Mouse (Mus musculus): ENCODE data around the gene Adamts7. TPM values are rescaled to one million over a fixed set of nuclear protein-coding genes. Genes with fewer than 3 reads are reported as not detected.

The Adamts7 gene
- polyA plus RNA-seq, 1 experiment, result 1.6 TPM

DNA sequence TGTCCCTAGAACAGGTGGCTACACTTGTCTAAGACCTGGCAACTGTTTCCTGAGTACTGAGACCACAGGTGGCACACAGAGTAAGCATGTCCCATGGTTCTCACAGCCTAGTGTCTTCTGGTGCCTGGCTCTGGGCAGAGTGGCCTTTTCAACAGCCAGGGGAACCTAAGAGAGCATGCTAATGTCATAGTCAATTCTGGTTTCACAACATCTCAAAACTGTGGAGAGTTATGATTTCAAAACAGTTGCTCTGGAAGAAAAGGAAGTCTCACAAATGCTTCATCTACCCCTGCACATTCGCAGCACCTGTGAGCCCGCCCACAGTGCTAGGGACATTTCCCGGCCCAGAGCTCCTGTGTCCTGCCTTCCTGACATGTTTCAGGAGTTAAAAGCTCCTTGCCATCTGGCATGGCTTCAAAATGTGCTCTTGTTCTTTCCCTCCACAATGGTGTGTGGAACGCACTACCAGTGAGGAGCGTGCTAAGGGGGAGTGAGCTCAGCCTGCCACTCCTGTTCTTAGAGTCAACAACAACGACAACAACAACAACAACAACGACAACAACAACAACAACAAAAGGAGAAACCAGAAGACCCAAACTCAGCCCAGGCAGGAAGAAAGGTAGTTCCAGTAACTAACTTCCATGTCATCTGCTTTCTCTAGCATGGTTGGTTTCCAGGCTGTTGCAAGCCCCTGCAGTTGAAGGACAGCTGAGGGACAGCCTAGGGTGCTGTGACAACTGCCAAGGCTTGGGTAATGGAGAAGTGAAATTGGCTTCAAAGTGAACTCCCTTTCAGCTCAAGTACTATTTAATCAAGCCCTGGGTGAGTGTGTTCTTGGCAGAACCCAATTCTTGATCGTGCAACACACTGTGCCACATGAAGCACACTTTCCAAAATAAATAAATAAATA lies 70.2 kb downstream of the Adamts7 start:
- DNase-seq (ENCODE audit: extremely low spot score in 1 of 2, low spot score in 1 of 2), result no peak

DNA sequence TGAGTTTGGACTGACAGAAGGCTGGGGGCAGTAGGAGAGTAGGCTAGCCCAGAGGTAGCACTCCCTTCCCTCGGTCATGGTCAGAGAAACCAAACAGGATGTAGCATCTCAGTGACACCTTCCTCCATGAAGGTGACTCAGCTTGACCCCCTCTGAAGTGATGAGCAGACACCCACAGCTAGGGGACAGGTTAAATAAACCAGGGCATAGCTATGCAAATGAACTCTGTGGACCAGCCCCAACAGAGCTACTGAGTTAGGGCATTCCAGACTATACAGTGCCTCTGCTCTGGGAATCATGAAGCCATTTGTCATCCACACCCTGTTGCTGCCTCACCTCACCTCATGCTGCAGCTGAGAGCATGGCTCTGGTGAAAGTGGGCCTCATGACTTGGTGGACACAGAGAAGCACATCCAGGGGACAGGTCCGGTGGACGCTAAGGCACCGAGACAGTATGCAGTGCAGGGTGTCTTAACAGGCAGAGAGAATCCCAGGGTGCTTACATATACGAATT lies 71.1 kb downstream of the Adamts7 start:
- DNase-seq (ENCODE audit: extremely low spot score in 1 of 2, low spot score in 1 of 2), result no peak

DNA sequence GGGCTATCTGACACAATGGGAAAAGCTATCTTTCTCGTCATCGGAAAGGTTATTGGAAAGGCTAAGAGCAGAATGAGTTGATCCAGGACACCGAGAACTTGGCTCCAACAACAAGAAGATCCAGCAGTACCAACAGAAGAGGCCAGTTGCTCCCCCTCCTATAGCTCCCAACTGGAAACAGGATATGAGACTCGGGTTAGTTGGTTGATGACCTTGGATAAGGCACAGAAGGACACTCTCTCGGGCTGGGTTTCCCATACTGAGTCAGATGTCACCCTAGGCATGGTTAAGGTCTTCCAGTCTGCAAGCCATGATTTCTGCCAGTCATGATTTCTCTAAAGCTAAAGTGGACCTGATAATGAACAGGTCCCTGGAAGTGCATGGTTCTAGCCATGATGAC lies 71.9 kb downstream of the Adamts7 start:
- DNase-seq (ENCODE audit: extremely low spot score in 1 of 2, low spot score in 1 of 2), result no peak

DNA sequence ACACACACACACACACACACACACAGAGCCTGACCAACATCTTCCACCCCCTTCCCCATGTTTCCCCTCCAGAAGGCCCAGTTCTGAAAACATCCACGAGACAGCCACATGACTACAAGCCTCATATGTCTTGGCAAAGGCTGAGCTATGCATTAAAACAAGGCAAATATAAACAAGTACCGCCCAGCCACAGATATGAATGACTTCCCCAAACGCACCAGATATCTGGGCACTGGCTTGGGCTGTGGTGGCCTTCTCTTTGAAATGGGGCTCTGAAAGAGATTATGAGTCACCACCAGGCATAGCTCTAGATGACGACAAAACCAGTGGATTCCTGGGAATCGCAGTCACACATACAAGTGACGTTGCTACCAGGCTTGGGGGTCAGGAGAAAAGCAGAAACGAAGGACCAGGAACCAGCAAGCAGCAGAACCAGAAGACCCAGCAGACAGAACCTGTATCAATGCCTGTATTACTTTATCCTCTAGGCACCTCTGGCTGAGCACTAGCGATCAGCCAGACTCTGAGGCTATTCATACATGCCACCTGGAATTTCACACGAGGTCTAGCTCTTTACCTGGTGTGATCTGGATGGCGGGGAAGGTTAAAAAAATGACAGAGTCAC lies 72.5 kb downstream of the Adamts7 start:
- no peak for DNase-seq (ENCODE audit: extremely low spot score in 1 of 2, low spot score in 1 of 2)

DNA sequence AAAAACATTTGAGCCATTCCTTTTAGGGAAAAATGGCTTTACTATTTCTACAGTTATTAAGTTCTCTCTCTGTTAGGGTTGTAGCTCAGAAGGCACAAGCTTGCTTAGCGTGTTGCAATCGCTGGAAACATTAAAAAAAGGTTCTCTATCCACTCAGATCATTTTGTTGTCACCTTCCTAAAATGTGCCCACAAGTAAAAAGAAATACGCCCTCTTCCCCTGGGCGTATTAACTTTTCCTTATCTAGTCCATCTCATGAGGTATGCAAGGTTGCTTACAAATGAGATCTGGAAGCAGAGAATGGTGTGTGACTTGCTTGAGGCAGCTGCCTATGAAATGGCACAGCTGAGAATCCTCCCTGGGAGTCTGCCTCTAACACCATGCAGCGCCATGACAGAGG lies 73.9 kb downstream of the Adamts7 start:
- DNase-seq (ENCODE audit: extremely low spot score in 1 of 2, low spot score in 1 of 2), result no peak

DNA sequence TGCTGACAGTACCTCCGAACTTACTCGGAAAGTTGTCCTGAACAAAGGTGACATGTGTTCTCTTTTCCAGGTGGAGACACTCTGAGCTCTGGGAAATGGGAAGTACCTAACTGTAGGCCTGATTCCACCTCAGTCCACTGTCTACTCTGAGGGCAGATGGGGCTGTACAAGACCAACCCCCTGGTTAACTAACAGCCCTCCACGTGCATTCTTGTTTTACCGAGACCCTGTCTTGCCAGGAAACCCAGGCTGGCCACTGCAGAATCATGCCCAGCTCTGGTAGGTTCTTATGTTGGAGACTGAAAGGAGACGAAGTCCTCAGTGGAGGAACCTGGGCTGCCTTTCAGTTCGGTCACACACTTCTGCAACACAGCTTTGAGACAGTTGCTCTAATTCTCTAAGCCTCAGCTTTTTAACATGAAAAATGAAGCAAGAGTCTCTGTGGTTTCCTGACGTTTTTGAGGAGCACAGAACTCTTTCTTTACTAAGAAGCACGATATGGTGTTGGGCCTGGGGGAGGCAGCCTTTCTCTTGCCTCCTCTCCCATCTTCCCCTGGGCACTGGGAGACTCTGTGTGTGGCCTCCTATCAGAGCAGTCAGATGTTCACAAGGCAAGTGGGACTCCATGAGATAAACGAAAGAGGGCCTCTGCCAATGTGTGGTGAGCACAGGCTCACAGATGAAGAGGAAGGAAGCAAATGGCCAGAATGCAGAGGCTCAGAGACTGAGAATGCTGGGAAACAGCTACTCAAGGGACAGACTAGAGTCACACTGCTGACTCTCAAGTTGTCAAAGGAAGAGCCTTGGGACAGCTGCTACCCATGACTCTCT lies 74.6 kb downstream of the Adamts7 start:
- no peak for DNase-seq (ENCODE audit: extremely low spot score in 1 of 2, low spot score in 1 of 2)

DNA sequence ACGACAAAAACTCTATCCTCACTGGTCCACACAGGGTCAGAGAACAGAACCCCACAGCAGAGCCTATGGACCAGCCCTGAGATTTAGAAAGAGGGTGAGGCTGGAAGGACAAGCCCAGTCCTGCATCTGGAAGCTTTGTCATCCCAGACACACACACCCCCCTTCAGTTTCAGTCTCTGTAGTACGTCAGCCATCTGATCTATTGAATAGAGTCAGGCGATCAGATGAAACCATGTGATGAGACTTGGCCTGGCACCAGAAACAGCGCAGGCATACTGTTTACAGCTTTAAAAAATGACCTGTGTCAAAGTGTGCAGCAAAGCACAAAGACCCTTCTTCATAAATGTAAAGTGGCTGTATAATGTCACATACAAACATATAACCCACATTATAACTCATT lies 77.7 kb downstream of the Adamts7 start:
- no peak for DNase-seq (ENCODE audit: extremely low spot score in 1 of 2, low spot score in 1 of 2)

DNA sequence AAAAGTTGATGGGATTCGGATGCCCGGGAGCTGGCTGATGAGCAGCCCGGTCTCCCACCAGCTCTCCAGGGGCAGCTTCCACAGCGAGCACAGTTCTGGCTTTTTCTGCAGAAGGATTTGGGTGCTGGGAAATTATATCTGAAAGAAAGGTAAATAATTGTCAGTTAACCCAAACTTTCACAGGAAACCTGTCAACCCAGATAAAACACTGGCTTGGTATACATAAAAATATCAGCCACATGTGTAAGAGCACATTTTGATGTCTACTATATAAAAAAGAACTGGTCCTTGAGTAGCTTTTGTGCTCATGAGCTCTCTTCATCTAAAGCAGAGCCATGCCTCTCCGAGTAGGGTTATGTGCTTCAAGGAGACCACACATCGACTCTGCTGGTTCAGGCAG lies 78.2 kb downstream of the Adamts7 start:
- no peak for DNase-seq (ENCODE audit: extremely low spot score in 1 of 2, low spot score in 1 of 2)

DNA sequence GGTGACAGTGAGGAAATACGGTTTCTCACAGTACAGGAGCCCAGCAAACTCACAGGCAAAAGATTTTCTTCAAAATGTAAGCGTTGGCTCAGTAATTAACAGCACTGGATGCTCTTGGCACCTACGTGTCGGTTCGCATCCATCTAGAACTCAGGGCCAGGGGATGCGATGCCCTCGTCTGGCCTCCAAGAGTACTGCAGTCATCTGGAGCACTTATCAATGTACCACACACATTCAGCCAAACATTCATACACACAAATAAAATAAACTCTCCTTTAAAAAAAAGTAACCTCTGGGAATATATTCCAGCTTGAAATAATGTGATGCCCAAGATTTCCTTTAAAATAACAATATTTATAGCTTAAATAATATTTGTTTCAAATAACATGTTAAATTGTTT lies 78.7 kb downstream of the Adamts7 start:
- peak in 1 of 2 experiments; percentile 36 for DNase-seq (ENCODE audit: extremely low spot score in 1 of 2, low spot score in 1 of 2)

DNA sequence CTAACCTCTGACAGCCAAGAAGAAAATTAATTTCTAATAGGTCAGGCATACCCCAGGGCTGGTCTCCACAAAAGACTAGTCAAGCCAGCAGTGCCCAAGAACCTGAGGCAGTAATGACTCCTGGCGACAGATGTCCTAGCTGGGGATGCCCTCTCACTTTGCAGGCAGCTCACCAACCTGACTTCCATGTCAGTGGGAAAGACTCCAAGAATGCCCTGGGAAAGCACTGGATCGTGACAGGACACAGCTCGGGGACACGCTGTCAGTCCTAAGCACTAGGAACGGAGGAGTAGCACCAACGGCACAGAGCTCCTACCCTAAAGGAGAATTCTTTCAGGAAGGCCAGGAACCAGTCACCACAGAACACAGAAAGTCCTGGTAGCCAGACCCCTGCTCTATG lies 79.4 kb downstream of the Adamts7 start:
- DNase-seq (ENCODE audit: extremely low spot score in 1 of 2, low spot score in 1 of 2), result no peak

DNA sequence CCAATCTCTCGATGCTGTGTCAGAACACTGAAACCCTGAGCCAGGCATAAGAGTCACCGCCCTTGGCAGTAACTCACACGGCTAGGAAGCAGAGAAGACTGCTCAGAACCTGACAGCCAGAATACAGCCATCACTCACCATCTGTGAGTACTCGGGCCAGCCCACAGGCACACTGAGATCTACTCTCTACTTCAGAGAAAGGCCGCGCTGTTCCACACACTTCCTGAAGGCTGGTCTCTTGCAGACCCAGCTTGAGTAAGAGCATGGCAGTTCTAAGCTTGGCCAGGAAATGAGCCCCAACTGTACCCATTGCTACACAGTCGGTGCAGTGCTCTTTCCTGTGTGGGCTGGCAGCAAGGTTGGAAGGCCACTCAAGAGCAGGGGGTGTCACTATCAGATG lies 80.0 kb downstream of the Adamts7 start:
- DNase-seq (ENCODE audit: extremely low spot score in 1 of 2, low spot score in 1 of 2), result no peak

DNA sequence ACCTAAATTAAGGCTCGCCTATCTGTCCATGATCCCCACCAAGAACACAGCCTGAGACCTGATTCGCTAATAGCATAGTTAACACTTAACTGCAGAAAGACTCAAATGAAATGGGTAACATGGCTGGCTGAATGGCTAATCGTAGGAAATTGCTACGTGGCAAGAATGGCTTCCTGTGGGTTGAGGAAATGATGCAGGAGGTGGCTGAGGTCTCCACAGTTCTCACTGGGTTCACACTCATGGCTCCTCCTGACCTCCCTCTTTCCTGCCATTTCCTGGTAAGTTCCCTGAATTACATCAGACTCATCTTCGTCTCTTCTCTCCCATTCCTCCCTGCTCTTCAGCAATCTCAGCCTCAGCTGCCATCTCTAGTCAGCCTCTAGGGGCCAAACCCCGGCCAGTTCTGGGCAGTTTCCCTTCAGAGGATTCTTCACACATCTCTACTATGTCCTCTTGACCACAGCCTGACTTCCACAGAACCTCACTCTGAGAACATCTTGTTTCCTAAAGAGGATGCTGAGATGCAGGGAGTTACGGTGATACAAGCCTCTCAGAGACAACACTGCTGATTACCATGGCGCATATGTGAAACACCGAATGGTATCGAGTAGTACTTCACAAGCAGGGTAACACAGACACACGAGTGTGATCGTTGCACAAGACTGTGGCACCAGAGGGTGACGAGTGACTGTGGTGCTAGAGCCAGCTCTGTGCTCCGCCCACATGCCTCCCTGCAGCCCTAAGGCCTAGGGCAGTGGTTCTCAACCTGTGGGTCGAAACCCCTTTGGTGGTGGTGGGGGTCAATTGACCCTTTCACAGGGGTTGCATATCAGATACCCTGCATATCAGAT lies 81.7 kb downstream of the Adamts7 start:
- DNase-seq (ENCODE audit: extremely low spot score in 1 of 2, low spot score in 1 of 2), result no peak

DNA sequence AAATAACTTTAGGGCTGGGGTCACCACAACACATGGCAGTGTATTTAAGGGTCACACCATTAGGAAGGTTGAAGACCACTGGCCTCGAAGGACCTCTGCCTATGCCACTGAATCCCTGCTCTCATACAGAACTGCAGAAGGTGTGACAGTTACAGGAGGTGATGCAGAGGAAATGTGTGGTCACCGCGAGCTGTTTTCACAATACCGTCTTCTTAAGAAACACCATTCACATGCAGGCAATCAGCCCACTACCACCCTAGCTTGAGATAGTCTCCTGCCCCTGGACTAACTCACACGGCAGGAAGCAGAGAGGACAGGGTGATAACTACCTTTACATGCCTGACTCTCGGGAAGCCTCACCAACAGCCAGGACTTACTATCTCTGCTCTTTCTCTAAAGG lies 82.3 kb downstream of the Adamts7 start:
- no peak for DNase-seq (ENCODE audit: extremely low spot score in 1 of 2, low spot score in 1 of 2)

DNA sequence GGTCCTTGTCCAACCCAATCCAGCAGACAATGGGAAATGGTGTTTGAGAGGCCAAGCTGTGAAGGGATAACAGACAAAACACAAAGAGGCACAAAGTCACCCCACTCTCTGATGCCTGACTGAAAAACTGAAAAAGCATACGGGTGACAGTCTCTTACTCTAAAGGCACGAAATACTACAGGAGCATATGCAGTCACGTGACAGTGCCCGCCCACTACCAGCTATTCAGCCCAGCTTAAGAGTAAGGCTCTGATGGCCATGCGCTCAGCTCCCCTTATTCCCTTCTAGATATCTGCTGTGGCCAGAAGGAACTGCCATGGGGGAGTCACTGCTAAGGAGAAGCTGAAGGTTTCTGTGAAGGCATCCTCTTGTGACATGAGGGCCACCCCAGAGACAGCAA lies 82.9 kb downstream of the Adamts7 start:
- no peak for DNase-seq (ENCODE audit: extremely low spot score in 1 of 2, low spot score in 1 of 2)

DNA sequence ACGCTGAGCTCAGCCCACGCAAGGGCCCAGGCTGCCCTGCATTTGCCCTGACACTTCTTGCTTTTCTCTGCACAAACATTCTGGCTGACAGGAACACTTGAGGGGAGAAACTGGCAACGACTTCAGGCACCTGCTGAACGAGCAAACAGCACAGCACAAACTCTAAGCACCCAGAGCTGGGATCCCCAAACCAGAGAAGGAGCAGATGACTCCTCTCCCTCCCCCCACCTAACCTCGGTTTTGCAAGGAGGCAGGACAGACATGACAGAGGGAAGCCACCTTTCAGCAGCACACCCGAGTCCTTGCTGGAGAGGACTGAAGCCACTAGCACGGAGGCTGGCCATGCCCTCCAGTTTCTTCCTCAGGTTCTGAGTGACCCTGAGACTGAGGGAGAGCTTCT lies 84.4 kb downstream of the Adamts7 start:
- no peak for DNase-seq (ENCODE audit: extremely low spot score in 1 of 2, low spot score in 1 of 2)

DNA sequence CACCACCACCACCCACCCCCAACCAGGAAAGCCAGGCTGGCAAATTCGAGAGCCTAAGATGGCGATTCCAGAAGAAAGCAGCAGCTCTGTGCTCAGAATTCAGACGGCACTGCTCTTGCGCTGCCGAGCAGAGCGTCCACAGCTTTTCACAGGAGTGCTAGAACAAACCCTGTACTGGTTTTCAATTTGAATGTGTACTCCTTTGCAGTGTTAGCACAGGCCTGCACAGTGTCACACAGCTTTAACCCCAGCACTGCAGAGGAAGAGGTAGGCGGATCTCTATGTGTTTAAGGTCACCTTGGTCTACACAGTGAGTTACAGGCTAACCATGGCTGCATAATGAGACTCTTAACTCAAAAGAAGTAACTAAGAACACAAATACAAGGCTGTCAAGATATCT lies 85.5 kb downstream of the Adamts7 start:
- DNase-seq (ENCODE audit: extremely low spot score in 1 of 2, low spot score in 1 of 2), result no peak

DNA sequence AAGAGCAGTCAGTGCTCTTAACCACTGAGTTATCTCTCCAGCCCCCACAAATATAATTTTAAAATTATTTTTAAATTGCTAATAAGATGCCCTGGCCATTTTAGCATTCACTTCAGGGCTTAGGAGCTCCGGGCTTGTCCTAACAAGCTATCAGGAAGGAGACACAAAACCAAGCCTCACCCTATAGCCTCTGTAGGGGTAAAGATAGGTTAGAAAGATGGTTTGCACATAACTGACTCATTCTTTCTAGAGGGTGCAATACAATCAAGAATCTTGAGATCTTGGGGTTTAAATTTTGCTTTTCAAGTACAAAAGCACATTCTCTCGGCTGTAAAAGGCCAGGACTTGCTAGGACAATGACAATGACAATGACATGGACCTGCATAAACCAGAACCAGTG lies 86.2 kb downstream of the Adamts7 start:
- DNase-seq (ENCODE audit: extremely low spot score in 1 of 2, low spot score in 1 of 2), result no peak

DNA sequence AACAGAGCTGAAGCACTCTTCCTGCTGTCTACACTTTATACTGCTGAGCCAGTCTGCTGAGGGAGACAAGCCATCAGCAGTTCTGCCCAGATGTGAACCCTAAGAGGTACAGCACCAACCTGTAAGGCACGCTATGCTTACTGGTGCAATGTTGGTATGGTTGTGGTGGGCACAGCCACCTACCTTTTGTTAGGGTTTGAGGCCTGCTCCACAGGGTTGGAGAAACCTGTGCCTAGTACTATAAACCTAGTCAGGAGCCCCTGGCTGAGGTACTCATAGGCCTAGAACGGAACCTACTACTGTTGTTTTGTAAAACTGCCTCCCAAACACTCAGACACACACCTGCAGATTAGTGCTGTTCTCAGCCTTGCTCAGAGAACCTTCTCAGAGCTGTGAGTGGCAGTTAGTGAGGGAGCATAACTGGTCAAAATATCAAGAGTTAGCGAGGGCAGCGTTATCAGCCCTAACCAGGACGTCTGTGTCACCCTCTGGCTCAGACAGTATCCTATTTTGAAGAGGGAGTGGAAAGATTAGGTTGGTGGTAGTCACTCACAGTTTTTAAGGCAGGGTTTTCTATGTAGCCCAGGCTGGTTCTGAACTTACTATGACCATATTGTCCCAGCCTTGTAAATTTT lies 87.4 kb downstream of the Adamts7 start:
- DNase-seq (ENCODE audit: extremely low spot score in 1 of 2, low spot score in 1 of 2), result no peak

DNA sequence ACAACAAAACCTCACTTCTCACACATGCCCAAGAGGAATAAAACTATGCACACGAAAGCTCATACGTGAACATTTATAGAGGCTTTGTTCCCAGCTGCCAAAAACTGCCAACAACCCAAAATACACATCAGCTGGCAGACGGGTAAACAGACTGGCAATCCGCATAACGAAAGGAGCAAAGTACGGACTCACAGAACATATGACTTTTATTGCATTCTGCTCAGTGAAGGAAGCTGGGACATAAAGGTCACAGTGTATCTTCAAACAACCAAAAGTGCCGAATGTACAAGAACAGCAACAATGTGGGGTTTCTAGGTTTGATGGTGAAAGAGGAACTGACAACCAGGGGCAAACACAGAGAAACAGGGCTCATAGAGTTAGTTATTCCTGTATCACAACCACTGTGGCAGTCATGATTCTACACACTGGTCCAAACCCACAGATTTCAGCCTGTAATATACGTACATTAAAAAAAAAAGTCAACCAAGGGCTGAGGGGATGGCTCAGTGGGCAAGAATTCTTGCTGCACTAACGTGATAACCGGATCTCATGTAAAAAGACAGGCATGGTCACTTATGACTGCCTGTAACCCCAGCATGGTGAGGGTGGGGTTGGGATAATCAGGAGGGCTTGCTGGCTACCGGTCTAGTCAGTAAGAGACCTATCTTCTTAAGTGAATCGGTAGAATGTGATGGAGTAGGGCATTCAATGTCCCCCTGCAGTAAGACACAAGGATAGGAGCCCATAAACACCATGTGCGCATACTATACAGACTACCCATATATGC lies 88.3 kb downstream of the Adamts7 start:
- no peak for DNase-seq (ENCODE audit: extremely low spot score in 1 of 2, low spot score in 1 of 2)

Measured in frontal cortex, adult 2 months (tissue).